Mouse (Mus musculus): ENCODE data around the gene Rgs7.

GRCm38 (mm10) chr1:175254724-175255123 lies 237.6 kb downstream of the Rgs7 start:
- no peak for TF ChIP-seq POLR2A (IDR thresholded peaks at IDR 0.05; ENCODE audit: low read depth, low read length)
- no peak for TF ChIP-seq CTCF (IDR thresholded peaks at IDR 0.05; ENCODE audit: extremely low read depth, insufficient read length, insufficient replicate concordance, low read depth, low read length)
